Mouse (Mus musculus): Measurements from ENCODE around the gene Phkg2.

The Phkg2 gene

GRCm38 (mm10) chr7:127572895-127573471 is at the start of gene Phkg2:
TSS of gene Phkg2 (plus strand) at chr7:127573340.
- peak; percentile 77 for DNase-seq (ENCODE audit: low spot score)

GRCm38 (mm10) chr7:127541671-127542070 is 31.5 kb upstream of the Phkg2 start:
- no peak for DNase-seq (ENCODE audit: low spot score)

GRCm38 (mm10) chr7:127549116-127549835 is 23.9 kb upstream of the Phkg2 start:
- no peak for DNase-seq (ENCODE audit: low spot score)

GRCm38 (mm10) chr7:127551558-127551957 is 21.6 kb upstream of the Phkg2 start:
- no peak for DNase-seq (ENCODE audit: low spot score)

DNA sequence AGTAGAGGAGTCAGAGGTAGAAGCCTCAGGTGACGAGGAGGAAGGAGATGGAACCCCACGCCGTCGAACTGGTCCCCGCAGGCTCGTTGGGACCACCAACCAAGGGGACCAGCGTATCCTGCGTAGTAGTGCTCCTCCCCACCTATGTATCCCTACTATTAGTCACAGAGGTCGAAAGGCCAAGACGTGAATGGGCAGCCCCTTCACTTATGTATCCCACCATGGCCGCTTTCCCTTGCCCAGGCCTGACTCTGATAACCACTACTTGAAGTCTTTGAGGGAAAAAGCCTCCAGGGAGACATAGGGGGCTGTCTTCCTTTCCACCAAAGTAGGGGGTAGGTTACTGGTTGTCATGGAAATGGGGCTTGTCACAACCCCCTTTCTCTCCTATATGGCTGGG is 12.6 kb upstream of the Phkg2 start:
- no peak for DNase-seq (ENCODE audit: low spot score)

GRCm38 (mm10) chr7:127561340-127561858 is 11.7 kb upstream of the Phkg2 start, which contains the start of gene Tmem265:
TSS of gene Tmem265 (plus strand) at chr7:127561390.
- DNase-seq (ENCODE audit: low spot score), result no peak

GRCm38 (mm10) chr7:127564381-127565150 is 8.6 kb upstream of the Phkg2 start:
- no peak for DNase-seq (ENCODE audit: low spot score)

DNA sequence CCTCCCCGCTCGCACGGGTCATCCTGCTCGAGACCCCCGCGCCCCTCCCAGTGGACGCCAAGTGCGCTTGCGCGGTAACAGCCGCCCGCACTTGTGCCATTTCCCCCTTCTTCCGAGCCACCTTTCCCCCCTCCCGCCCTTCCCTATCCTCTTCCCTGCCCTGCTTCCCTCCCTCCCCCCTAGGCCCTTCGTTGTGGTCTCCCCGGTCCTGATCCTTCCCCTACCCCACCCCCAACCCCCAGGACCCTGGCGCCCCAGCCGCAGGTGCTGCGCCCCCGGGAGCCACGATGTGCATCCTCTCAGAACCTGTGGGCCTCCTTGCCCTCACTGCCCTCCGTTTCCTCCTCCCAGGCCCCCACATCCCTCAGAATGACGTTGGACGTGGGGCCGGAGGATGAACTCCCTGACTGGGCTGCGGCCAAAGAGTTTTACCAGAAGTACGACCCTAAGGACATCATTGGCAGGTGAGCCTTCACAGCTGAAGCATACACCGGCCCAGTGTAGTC is 416 bp downstream of the Phkg2 start:
- DNase-seq (ENCODE audit: low spot score), result no peak

DNA sequence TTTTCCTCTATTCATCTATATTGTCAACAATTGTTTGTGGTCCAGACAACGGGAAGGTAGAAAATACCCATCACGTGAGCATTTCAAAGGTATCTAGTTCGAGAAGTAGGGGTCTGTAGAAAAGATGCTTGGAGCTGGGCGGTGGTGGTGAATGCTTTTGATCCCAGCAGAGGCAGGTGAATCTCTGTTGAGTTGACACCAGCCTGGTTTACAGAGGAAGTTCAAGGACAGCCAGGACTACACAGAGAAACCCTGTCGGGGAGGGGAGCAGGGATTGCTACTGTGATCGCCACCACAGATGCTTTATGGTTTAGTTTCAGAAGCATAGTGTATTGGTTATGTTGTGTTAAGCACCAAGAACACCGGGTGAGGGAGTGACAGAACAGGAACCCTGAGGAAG is 975 bp downstream of the Phkg2 start:
- DNase-seq (ENCODE audit: low spot score), result no peak

GRCm38 (mm10) chr7:127583260-127583659 is 10.1 kb downstream of the Phkg2 start:
- DNase-seq (ENCODE audit: low spot score), result no peak

- no peak for DNase-seq (ENCODE audit: low spot score)
Observed at GRCm38 (mm10) chr7:127585031-127585430, 11.9 kb downstream of the Phkg2 start.

DNA sequence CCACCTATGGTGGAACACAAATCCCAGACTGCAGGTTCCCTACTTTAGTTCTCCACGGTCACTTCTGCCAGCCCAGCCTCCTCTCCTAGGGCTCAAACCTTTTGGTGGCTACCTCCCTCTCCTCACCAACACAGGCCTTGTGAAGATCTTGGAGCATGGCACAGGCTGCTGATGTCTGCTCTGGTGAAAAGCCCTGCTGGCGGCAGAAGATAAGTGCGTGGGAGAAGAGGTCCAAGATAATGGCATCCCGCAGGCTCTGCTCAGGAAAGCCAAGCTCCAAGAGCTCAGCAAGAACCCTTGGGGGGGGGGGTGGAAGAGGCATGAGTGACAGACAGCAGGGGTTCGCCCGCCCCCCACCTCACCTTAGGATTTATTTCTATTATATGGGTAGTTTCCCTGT is 13.0 kb downstream of the Phkg2 start:
- DNase-seq (ENCODE audit: low spot score), result no peak

DNA sequence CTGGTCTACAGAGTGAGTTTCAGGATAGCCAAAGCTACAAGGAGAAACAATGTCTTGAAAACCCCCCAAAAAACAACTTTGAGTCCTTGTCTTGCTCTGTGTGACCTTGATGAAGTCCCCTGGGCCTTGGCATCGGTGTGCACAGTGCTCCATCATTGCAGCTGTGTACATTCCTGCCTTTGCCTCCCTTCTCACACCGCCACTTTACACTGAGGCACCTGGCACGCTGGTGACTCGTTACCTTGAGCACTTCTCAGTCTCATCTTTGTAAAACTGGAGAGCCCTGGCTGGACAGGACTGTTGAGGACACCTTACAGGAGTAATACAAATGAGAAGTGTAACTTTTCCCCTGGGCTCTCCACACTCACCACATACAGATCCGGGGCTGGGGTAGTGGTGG is 14.1 kb downstream of the Phkg2 start:
- DNase-seq (ENCODE audit: low spot score), result no peak

GRCm38 (mm10) chr7:127588011-127588871 is 15.1 kb downstream of the Phkg2 start, which contains the start of the genes Ccdc189 and Rnf40:
TSS of gene Ccdc189 (minus strand) at chr7:127588595.
TSS of gene Rnf40 (plus strand) at chr7:127588767.
- peak; percentile 75 for DNase-seq (ENCODE audit: low spot score)

GRCm38 (mm10) chr7:127588901-127589300 is 15.8 kb downstream of the Phkg2 start:
- DNase-seq (ENCODE audit: low spot score), result no peak

- DNase-seq (ENCODE audit: low spot score), result no peak
Observed at GRCm38 (mm10) chr7:127589637-127590036, 16.5 kb downstream of the Phkg2 start.

DNA sequence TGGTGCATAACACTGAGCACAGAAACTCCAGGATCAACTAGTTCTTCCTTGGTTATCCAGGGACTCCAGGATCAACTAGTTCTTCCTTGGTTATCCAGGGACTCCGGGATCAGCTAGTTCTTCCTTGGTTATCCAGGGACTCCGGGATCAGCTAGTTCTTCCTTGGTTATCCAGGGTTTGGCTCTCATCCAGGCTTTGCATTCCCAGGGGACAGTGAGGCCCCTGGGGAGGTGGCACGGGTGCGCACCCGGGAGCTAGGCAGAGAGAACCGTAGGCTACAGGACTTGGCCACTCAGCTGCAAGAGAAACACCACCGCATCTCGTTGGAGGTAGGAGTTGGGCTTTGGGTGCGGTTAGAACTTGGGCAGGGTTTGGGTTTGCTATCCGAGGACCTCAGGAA is 18.0 kb downstream of the Phkg2 start:
- no peak for DNase-seq (ENCODE audit: low spot score)

- no peak for DNase-seq (ENCODE audit: low spot score)
Observed at GRCm38 (mm10) chr7:127592575-127592974, 19.4 kb downstream of the Phkg2 start.

DNA sequence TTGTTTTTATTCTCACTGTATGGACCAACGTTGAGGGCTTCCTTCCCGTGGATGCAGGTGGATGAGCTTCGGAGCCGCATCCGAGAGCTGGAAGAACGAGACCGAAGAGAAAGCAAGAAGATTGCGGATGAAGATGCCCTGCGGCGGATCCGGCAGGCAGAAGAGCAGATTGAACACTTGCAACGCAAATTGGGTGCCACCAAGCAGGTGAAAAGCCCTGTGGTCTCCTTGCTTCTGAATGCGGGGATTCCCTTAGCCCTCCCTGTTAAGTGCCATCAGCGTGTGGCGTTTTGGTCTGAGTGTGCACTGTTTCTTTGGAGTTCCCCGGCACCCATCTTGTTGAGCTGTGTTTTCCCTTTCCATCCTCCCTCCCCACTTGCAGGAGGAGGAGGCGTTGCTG is 23.6 kb downstream of the Phkg2 start:
- no peak for DNase-seq (ENCODE audit: low spot score)

DNA sequence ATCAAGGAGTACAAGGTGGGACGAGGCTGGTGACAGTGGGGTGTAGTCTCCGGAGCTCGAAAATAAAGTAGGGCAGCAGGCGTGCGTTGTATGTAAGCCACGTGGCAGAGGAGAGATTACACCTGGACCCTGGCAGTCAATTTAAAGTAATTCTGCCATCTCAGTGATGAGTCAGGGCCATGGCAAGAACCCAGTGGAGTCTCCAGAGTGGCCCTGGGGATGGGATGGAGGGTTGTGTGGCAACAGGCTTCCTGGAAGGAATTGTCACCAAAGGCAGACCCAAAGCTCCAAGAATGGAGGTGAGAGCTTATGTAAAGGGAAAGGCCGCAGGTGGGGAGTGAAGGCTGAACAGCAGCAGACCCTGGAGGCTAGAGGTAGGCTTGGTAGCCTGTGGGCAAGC is 27.5 kb downstream of the Phkg2 start:
- no peak for DNase-seq (ENCODE audit: low spot score)

DNA sequence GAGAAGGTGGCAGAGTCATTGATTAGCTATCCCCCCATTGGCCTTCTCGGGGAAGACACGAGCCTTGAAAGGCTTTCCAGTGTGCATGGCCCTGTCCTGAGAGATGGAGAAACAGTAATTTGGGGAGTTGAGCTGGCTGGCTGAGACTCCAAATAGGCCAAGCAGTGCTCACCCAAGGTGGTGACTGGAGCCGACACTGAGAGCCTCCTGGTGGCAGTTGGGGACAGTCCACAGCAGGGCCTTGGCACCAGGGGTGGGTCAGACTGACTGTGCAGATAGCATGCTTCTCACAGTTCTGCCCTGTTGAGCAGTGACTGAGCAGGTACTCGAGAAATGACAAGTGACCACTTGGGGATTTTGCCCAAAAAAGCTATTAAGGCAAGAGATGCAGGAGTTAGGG is 28.6 kb downstream of the Phkg2 start:
- no peak for DNase-seq (ENCODE audit: low spot score)

DNA sequence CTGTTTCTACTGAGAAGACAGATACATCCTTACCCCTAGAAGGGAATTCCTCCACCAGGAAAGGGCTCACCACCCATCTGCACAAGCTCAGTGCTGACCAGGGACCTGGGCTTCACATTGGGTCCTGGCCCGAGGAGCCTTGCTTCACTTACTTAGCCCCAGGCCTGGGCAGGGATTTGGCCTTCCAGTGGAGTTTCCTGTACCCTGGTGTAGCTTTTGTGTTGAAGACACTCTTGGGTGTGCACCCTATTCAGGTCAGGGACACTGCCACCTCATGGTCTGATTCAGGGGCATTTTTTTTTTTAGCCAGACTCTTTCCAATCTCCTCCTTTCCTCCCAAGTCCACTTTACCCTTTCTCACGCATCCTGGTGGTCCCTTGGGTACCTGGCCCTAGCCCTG is 29.8 kb downstream of the Phkg2 start:
- DNase-seq (ENCODE audit: low spot score), result no peak

Data from urinary bladder, postnatal 25 days (tissue).